Mouse (Mus musculus): ENCODE measurements around the gene Pde6c.

DNA sequence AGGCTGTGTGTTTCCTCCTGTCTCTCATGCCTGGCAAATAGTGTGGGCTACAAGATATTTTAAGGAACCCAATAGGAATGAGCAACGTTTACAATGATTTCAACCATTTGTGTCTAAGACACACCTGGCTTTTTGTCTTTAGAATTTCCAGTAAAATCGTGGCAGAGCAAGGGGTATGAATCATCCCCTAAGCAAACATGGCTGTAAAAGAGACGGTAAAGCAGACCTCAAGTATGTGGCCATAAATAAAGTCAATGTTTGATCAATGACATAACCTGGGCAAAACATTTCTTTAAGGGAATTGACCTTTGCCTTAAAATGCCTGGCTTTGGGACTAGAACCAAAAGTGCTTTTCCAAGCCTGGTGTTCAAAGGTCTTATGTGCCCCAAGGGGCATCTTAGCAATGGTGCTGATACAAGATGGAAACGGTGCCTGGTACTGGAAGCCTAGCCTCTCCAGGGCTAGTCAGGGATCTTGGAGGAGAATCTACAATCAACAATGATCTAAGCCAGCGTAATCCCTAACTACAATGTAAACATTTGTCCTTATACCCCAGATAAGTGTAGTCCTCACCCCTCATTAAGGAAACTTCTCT lies 49.6 kb upstream of the Pde6c start:
- TF ChIP-seq CTCF (IDR thresholded peaks at IDR 0.05; ENCODE audit: low read depth) = no peak
- no peak for TF ChIP-seq EP300 (optimal IDR thresholded peaks at IDR 0.05)
